Mouse (Mus musculus): ENCODE results near the gene Neurl1b.

Gene Neurl1b

DNA sequence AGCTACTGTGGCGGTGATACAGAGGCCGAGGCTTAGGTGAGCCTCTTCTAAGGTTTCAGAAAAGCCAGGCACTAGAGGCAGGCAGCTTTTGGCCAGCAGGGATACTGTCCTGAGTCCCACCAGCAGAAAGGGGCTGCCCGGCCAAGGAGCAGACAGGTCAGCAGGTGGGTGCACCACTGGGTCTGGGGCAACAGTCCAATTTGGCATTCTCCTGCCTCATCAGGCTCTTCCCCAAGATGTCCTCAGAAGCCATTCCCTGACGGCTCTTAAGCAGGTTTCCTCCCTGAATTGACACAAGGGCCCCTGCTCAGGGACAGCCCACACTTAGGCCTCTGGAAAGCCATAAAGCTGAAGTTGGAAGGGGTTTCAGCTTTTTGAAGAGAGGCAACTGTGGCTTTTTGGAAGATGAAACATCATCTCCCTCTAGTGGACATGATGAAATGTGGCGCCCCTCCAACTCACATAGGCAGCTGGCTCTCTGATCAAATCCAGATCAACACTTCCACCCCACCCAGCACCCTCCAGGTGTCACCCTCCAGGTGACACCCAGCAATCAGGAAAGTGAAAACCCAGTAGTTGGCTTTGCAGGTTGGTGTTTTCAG, 37.8 kb downstream of the Neurl1b start:
- peak; percentile 87 for DNase-seq (ENCODE audit: low read depth, low spot score)

DNA sequence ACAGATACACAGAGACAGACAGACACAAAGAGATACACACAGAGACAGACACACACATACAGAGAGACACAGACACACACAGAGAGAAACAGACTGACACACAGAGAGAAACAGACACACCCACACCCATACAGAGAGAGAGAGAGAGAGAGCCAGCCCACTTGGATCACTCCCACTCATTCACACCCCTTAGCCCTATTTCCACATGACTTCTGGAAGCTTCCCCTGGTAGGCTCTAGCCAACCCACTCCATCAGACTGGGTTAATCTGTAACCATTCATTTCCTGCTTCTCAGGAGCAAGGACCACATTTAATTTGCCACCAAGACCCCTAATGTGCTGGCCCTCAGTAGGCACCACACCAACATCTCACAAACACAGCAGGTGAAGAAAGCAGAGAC, 42.9 kb downstream of the Neurl1b start:
- DNase-seq (ENCODE audit: low read depth, low spot score): no peak

DNA sequence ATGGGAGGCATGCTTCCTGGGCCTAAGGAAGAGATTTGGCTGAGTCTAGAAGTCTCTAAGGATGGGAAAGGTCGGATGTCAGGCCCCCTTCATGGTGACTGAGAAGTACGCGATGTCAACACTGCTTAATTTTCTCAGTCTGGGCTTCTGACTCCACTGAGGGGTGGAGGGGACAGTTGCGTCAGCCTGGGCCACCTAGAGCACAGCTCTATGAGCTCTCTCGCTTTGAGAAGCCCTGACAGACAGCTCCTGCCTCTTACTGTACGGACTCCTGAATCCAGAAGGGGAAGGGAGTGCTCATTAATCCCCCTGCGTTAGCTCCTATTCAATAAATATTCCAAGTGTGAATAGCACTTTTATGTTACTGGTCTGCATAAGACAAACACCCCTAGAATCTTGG, 43.4 kb downstream of the Neurl1b start:
- DNase-seq (ENCODE audit: low read depth, low spot score): no peak

DNA sequence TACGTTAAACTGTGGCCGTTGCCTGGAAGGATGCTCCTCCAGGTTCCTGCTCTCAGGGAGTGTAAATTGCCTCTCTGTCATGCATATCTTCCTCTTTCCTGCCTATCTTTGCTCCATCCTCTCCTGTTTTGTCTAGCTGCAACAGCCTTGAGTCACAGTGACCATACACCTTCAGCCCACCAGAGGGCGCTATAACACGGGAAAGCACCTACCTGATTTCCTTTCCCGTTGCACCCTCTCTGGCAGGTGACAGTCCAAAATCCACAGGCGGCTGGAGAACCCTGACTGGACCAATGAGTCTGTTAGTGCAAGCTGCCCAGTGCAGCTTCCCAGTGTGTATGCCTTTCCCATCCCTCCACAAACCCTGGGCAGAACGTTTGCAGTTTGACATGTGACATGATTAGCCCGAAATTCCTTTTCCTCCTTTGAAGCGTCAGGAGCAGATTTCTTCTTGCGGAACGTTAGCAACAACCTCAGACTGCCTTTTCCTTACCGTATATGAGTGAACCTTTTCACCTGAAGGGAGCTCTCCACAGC, 48.1 kb downstream of the Neurl1b start:
- DNase-seq (ENCODE audit: low read depth, low spot score): peak; percentile 85

DNA sequence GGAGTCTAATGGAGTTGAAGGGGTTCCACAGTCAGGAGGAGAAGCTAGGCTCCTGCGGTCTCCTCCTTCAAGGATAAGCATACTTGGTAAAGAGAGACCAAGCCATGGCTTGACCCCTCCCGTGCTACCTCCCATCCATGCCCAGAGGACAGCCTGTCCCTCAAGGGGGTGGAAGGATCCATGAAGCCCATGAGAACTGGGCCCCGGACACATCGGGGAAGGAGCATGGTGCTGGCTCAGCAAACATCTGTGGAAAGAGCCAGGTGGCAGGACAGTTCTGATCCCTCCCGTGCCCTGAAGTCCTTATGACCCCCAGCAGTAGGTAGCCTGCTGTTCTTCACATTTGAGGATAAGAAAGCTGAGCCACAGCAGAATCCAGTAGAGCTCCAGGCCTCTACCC, 48.8 kb downstream of the Neurl1b start:
- no peak for DNase-seq (ENCODE audit: low read depth, low spot score)

DNA sequence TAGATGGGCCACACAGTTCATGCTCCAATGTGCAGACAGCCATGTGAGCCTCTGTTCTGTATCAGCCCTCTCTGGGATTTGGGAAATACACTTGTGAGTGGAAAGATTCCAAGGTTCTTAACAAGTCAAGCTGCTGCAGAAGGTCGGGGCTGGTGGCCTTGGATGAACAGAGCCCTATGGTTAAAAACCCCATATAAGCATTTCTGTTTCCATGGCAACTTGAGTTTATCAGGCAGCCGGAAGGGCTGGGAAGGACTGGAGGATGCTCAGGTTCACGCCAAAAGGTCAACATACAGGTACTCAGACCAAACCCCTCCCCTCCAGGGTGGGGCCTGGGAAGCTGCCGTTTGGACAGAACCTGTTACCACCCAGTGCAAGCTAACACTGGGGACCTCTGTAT, 49.4 kb downstream of the Neurl1b start:
- no peak for DNase-seq (ENCODE audit: low read depth, low spot score)

DNA sequence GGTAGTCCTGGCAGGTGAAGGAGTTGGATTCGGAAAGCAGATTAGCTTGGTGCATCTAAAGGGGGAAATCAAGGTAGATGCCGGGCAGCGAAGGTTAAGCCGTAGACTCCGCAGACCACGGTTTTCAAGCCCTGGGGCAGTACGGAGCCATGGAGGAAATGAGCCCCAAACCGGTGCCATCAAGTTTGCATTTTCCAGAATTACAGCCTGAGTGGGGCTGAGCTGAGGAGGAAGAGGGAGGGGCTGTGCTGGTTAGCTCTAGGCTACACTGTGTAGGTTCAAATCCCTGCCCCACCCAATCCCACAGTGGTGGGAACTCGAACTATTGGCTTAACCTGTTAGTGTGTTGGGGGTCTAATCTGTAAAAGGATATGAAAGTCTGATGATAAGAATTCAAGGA, 49.9 kb downstream of the Neurl1b start:
- no peak for DNase-seq (ENCODE audit: low read depth, low spot score)

DNA sequence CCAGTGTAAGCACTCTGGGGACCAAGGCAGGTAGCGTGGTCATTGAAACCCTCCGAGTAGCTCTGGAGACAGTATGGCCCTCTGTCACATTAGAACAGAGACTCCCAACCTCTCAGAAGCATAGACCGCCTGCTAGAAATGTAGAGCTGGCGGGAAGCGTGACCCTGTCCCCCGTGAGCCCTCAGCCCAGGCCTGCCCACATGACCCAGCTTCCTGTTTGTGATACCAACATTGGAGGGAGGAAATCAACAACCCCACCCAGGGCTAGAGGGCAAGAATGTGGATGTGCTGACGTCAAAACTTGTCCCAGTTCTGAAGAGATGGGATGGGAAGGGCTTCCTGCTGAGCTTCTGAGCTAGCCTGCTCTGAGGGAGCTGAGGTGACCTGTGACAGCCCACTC, 50.3 kb downstream of the Neurl1b start:
- DNase-seq (ENCODE audit: low read depth, low spot score): no peak

DNA sequence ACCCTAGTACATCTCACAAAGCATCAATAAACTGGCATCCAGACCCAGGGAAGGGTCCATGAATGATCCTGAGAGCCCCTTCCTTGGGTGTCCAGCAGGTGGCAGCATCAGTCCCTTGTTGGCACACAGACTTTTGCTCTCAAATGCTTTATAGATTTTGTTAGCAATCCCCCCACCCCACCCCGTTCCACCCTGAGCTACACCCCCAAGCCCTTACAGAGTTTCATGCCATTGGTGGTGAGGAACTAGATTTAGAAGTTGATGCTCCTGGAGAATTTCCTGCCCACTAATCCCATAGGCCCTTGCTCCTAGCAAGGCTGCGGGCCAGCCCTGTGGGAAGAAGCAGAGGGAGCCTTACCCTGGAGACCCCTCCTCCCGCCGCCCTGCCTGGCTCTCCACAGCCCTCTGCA, 52.1 kb downstream of the Neurl1b start:
- DNase-seq (ENCODE audit: low read depth, low spot score): peak; percentile 85

DNA sequence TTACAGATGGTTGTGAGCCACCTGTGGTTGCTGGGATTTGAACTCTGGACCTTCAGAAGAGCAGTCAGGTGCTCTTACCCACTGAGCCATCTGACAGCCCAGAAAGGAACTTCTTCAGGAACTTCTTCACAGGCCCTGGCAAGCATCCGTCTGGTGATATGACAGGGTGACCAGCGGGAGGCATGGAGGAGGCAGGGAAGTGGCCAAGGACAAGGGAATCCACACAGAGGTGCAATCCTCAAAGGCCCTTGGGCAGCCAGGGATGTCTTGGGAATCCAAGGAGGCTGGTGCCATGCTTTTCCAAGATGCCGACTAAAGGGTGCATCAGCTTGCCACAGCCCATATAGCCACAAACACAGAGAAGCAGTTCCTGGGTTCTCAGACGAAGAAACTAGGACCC, 53.0 kb downstream of the Neurl1b start:
- DNase-seq (ENCODE audit: low read depth, low spot score): no peak

DNA sequence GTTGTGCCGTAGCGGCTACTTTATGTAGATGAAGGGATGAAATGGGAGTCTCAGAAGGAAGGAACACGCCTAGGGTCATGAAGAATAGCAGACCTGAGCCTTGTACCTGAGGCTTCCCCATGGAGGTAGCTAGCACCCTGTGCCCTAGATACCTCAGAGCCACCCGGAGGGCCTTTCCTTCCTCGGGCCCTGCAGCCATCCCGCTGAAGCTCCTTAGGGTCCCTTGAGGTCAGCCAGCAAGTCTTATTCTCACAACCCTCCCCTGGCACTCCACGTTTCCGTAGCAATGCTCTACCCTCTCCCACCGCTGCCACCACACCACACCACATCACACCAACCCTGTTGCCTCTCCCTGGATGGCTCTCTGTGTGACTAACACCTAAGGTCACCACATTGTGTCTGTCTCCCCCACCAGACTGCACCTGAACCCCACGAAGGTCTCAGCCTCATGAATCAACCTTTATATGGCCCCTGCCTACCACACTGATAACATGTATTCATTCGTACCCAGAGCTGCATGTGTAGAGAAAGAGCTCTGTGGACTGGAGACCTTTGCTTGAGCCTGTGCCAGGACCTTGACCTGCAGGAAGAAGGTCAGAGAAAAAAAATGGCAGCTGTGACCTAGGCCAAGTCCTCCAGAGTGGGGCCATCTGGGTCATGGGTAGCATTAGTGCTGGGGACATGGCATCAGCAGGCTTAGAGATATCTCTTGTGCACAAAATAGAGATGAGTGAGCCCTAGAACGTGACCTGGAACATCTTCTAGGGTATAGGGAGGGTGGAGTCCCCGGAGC, 53.7 kb downstream of the Neurl1b start:
- DNase-seq (ENCODE audit: low read depth, low spot score): no peak

DNA sequence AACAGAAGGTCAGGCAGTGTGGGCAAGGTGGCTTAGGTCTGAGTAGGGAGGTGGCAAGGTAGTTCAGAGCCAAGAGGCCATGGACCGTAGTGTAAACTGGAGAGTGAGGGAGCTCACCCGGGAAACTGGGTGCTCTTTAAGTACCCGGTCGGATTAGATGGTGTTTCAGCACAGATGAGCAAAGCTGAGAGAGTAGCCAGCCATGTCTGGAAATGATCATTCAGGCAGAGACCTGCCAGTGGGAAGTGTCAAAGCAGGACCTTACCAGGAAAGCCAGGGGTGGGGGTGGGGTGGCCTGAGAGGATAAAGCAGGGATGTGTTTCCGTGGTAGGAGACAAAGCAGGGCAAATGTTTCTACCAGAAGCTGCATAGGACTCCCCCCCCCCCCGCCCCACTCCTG, 62.2 kb downstream of the Neurl1b start:
- no peak for DNase-seq (ENCODE audit: low read depth, low spot score)

DNA sequence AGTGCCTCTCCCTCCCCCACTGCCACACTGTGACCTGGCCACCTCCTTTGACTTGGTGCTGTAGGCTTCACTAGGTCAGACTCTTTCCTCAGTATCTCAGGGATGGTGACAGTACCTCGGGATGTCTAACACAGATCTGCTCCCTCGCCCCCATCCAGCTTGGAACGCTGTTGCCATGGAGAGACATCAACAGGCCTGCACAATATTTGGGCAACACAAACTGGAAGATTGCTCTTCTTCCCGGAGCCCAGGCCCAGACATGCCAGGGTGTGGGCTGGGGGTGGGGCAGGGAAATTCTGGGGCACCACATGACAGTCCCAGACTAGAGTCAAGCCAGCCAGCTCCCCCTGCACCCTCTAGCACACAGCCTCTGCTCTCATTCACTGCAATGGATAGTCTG, 64.0 kb downstream of the Neurl1b start:
- DNase-seq (ENCODE audit: low read depth, low spot score): no peak

DNA sequence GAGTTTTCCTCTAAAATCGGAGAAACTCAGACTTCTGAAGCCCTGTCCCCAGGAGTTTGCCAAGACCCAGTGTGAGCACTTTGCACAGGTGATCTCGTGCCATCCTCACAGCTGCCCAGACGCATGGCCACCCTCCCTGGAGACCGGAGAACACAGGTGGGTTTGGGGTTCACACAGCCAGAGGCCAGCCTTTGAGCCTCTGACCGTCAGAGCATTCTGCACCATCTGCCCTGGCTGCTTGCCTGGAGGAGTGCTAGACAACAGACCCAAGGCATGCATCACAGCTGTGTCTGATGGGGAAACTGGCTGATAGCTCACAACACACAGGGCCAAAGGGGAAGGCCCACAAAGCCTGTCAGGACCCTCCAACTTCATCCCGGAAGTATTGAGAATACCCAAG, 65.0 kb downstream of the Neurl1b start:
- DNase-seq (ENCODE audit: low read depth, low spot score): peak; percentile 51

DNA sequence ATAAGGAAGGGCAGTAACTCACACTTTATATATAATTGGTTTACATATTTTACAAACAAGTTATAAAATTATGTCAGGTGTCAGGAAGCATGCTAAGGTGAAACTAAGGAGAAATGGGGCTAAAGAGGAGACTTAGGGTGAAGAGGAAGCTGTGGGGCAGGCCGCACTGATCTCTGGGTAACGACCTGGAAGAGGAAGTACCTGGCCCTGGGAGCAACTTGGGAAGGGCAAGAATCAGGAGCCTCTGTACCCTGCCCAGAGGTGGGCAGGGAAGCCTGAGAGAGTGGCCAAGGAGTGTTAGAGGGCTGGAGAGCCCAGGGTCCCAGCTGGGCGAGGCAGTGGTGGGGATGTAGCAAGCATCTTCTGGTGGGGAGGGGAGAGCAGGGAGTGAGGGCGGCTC, 66.3 kb downstream of the Neurl1b start:
- DNase-seq (ENCODE audit: low read depth, low spot score): no peak

DNA sequence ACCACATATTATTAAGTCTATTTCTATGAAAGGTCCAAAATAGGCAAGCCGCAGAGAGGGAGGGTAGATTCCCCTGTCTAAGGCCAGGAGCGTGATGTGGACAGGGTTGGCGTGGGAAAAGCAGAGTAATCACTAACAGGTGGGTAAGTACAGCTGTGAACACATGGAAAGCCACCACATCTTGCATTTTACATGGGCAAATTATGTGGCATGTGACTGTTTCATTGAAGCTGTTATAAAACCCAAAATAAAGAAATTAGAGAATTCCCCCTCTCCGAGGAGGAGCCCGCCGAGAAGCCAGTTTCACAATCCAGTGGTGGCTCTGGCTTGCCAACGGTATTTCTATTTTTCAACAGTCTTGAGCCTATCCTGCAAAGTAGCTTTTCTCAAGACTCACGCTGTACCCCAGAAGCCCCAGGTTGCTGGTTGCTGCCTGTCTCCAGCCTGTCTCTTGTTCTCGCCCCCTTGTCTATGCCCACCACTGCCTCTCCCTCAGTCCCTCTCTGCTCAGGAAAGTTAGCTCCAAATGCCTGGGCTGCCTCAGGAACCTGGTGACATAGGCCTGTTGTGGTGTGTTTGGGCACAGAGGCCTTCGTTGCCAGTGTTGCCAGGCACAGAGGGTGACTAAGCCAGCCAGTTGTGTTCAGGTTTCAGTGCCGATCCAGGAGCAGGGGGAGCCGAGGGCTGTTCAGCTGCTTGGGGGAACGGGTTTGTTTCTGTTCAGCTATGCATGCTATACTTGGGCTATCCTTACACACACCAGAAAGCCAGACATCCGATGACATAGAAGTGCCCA, 70.2 kb downstream of the Neurl1b start:
- DNase-seq (ENCODE audit: low read depth, low spot score): no peak

DNA sequence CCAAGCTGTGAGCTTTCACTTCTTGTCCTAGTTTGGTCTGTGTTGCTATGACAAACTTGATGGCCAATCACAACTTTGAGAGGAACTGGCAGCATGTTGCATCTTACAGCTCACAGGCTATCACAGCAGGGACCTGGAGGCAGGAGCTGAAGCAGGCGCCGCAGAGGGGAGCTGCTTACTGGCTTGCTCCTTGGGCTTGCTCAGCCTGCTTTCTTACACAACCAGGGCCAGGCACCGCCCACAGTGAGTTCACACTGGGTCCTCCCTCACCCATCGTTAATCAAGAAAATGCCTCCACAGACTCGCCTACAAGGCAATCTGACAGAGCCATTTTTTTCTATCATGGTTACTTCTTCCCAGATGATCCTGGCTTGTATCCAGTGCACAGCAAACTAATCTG, 72.6 kb downstream of the Neurl1b start:
- peak; percentile 63 for DNase-seq (ENCODE audit: low read depth, low spot score)

DNA sequence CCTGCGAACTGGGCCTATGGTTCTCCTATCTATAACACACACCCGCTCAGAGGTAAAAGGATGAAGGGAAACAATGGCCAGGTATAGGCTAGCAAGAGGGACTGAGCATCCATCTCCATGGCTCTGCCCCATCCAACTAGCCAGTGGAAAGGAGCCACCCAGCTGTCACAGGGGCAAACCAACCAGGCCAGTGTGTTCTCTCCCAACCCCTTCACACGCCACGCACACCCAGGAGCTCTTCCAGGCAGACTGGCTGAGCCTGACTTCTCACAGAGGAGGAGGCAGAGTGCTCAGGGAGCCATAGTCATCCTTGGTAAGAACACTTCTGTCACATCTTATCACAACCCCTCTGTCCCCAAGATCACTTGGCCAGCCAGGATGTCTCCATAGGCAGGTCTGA, 73.3 kb downstream of the Neurl1b start:
- DNase-seq (ENCODE audit: low read depth, low spot score): no peak

DNA sequence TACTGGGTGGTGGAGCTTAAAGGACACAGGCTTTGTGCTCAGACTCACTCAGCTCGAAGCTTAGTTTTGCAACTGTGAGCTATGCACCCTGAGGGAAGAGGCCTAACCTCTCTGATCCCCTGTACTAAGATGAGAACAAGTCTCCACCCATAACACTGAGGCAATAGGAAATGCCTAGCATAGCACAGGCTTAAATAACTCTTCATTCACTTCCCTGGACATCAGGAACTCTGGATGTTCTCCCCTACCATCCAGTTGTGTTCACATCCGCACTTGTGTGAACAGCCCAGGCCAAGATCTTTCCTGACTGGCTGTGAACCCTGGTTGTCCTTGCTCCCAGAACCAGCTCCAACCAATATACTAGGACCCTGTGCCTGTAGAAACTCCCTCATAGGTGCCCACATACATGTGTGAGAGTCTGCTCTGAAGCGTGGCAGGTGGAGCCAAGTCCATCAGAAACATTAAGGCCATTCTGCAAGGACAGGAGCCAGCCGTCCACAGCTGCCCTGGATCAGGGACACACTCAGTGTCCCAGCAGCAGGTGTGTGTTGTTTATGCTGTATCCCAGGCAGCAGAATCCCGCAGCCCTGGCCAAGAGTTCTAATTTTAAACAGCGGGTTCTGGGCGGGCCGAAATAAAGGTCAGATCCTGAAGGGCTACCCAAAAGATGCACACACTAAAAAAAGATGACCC, 74.2 kb downstream of the Neurl1b start:
- no peak for DNase-seq (ENCODE audit: low read depth, low spot score)

DNA sequence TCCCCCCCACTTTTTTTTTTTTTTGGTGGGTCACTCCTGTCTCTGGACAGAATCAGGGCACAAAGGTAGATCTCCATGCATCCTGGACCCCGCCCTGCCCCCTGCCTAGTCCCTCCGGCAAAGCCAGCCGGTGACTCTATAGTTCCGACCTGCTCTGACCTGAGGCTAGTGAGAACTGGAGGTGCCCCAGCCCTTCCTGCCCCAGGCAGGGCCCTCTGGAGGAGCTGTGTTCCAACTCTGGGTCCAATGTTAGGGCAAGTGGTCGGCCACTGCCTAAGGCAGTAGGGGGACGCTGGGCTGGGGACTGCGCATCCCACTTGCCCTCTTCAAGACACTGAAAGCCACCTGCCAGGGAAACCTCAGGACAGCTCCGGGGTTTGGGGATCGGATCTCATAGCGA, 75.4 kb downstream of the Neurl1b start:
- no peak for DNase-seq (ENCODE audit: low read depth, low spot score)

DNA sequence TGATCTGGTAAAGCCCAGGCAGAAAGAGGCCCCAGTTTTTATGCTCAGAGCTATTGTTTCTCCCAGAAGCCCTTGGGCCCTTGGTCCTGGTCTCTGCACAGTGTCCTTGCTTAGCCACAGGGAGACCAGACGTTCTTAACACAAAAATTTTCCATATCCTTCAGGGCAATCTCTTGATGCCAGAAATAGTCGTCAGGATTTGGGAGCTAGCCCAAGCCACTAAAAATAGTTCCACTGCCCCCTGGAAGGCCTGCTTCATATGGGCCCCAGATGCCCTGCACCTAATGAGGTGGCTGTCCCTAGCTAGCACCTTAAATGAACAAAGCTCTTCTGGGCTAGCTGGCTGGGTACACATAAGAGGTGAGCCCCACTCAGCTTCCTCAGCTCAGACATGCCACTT, 76.3 kb downstream of the Neurl1b start:
- peak; percentile 72 for DNase-seq (ENCODE audit: low read depth, low spot score)

DNA sequence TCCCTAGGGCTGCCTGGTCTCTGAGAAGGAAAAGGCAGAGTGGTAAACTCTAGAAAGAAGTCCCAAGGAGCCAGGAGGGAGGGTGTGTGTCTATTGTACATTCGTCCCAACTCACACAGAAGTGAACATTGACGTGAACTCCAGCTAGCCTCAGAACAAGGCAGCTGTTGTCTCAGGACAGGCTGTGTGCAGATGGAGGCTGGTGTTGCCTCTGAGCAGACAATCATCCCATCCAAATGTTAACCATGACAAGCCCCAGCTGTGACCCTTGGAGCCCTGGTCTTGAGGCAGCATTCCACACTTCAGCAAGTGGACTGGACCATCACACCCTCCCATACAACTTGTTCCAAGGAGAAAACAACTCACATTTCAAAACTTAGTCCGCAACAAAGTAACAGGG, 77.6 kb downstream of the Neurl1b start:
- DNase-seq (ENCODE audit: low read depth, low spot score): no peak

Data from 3T3-L1 (cell line).